Mouse (Mus musculus): ENCODE measurements at regions not wholly inside any gene's neighbourhood (a gene's known extent, or its start where the extent isn't known, plus 50 kb on each side); places are given as distances from the start of the nearest gene placed in this dataset.

DNA sequence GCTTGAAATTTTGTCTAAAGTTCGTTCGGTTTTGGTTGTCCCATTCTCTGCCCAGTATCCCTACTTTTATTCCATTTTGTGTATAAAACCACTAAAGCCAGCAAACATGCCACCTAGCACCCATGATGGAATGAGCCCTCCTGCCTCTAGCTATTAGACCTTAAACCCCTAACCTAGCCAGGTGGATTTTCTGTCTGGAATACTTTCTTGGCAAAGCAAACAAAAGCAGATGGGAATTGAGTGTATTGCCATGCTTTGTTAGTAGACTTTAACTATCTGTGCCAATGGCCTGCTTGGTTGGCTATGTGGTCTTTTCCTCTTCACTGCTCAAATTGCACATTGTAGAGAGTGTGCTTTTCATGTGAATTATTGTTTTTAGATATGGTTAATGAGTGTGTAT lies 197.7 kb downstream of the Cst10 start:
- WGBS (ENCODE audit: insufficient replicate concordance) = 47% methylated on average over 2 of the region's 2 CpGs
- H3K36me3 ChIP-seq (replicated peaks; ENCODE audit: control insufficient read depth, insufficient read depth, low read depth) = no peaks in the 10 kb centered on the region
- H3K4me1 ChIP-seq (replicated peaks; ENCODE audit: control insufficient read depth in 2 of 2, insufficient read depth in 2 of 2, low read length in 1 of 2) = no peaks in the 10 kb centered on the region
- TF ChIP-seq EP300 (IDR thresholded peaks at IDR 0.05; ENCODE audit: low read depth) (no peak), CTCF (IDR thresholded peaks at IDR 0.05; ENCODE audit: low read depth) (no peak)
- H3K4me3 ChIP-seq (ENCODE audit: insufficient read depth in 1 of 2, low read depth in 2 of 2, low read length in 2 of 2) = no peak overlapping the region
- no peak overlapping the region for H3K9ac ChIP-seq (replicated peaks)
- ATAC-seq (ENCODE audit: insufficient read depth) (no peak), DNase-seq (ENCODE audit: low read depth in 3 of 3, low spot score in 3 of 3) (no peak)
- H3K27ac ChIP-seq = no peak overlapping the region
- no peaks in the 10 kb centered on the region for H3K27me3 ChIP-seq (ENCODE audit: control insufficient read depth, insufficient read depth, low read length)
- no peaks in the 10 kb centered on the region for H3K9me3 ChIP-seq (ENCODE audit: control insufficient read depth, low read length)
- H3K4me2 ChIP-seq (ENCODE audit: low read depth) = no peak overlapping the region

DNA sequence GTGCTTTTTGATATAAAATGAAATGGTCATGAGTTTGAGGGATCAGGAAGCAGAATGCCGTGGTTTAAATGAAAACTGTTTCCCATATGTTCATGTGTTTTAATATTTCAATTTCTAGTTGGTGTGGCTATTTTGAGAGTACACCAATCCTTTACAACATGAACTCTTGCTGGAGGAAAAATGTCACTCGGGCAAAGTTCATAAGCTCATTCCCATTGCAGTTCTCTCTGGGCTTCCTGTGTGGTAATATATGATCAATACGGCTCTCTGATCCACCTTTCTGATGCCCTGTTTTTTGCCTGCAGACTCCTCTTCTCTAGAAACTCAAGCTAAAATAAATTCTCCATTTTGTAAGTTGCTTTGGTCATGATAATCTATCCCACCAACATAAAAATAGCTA lies 208.5 kb downstream of the Cst10 start:
- ATAC-seq (ENCODE audit: insufficient read depth) = no peak
- 63% methylated on average over 3 of the region's 3 CpGs for WGBS (ENCODE audit: insufficient replicate concordance)

DNA sequence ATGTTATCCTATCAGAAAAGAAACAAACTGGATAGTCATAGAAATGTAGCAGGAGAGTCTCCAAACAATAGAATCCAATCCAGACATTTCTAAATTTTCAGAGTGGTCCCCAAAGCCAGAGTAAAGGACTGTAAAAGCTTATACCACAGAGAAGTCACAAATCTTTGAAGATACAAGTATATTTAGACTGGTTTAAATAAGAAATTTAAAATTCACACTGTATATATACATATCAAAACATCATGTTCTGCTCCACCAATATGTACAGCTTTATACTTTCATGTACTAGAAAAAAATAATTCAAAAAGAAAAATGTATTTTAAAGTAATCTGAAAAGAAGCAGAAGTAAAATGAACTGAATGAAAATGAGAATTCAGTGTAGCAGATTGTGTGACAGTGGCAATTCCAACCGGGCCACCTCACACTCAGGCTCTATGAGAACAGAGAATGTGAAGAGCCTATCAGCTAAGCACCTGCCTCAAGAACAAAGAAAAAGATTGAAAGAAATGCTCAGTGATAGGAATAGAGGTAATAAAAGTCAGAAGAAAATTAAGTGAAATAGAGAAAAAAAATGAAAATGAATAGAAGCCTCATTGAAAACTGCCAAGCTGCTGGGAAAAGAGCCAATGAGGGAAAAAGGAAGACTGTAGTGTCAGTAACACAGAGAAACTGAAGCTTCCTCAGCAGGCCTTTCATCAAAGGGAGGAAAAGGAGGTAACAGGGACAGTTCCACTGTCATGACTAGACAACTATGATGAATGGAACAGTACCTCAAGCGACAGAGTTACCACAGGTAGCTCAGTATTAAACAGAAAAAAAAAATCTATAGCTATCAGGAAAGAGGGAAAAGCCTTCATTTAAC lies 209.5 kb downstream of the Cst10 start:
- ATAC-seq (ENCODE audit: insufficient read depth) (no peak), DNase-seq (ENCODE audit: low read depth in 3 of 3, low spot score in 3 of 3) (no peak)
- TF ChIP-seq EP300 (IDR thresholded peaks at IDR 0.05; ENCODE audit: low read depth) (no peak), CTCF (IDR thresholded peaks at IDR 0.05; ENCODE audit: low read depth) (no peak)
- no peak overlapping the region for H3K27ac ChIP-seq
- H3K9me3 ChIP-seq (ENCODE audit: control insufficient read depth, low read length) = no peaks in the 10 kb centered on the region
- no peak overlapping the region for H3K4me2 ChIP-seq (ENCODE audit: low read depth)
- H3K27me3 ChIP-seq (ENCODE audit: control insufficient read depth, insufficient read depth, low read length) = no peaks in the 10 kb centered on the region
- H3K4me1 ChIP-seq (replicated peaks; ENCODE audit: control insufficient read depth in 2 of 2, insufficient read depth in 2 of 2, low read length in 1 of 2) = no peaks in the 10 kb centered on the region
- WGBS (ENCODE audit: insufficient replicate concordance) = 52% methylated on average over 2 of the region's 2 CpGs
- H3K4me3 ChIP-seq (ENCODE audit: insufficient read depth in 1 of 2, low read depth in 2 of 2, low read length in 2 of 2) = no peak overlapping the region
- H3K9ac ChIP-seq (replicated peaks) = no peak overlapping the region
- H3K36me3 ChIP-seq (replicated peaks; ENCODE audit: control insufficient read depth, insufficient read depth, low read depth) = no peaks in the 10 kb centered on the region

More for the DNA sequence above, 208.5 kb downstream of the Cst10 start:
- Histone ChIP-seq H3K4me3 (ENCODE audit: insufficient read depth in 1 of 2, low read depth in 2 of 2, low read length in 2 of 2) (no peak overlapping the region), H3K4me2 (ENCODE audit: low read depth) (no peak overlapping the region), H3K27me3 (ENCODE audit: control insufficient read depth, insufficient read depth, low read length) (no peaks in the 10 kb centered on the region), H3K9me3 (ENCODE audit: control insufficient read depth, low read length) (no peaks in the 10 kb centered on the region), H3K4me1 (replicated peaks; ENCODE audit: control insufficient read depth in 2 of 2, insufficient read depth in 2 of 2, low read length in 1 of 2) (no peaks in the 10 kb centered on the region), H3K36me3 (replicated peaks; ENCODE audit: control insufficient read depth, insufficient read depth, low read depth) (no peaks in the 10 kb centered on the region), H3K27ac (no peak overlapping the region), H3K9ac (replicated peaks) (no peak overlapping the region)
- TF ChIP-seq CTCF (IDR thresholded peaks at IDR 0.05; ENCODE audit: low read depth) = no peak
- no peak for TF ChIP-seq EP300 (IDR thresholded peaks at IDR 0.05; ENCODE audit: low read depth)
- DNase-seq (ENCODE audit: low read depth in 3 of 3, low spot score in 3 of 3) = no peak

DNA sequence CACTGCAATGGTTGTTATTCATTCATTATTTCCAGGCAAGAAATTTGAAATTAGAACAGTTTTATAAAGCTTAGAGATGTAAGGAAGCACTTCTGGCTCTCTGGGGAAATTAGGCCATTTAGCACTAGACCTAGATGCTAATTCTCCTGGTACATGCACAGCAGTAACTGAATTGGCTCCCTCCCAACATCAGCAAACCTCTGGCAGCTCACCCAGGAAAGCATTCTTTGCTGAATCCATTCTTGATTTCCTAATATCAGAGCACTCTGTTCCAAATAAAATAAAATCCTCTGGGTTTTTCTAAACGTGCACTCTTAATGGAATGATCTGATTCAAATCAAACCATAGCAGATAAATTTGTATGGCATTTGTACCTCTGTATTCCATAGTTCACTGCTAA lies 203.4 kb upstream of the Syndig1 start:
- ATAC-seq (ENCODE audit: insufficient read depth) (no peak), DNase-seq (ENCODE audit: low read depth in 3 of 3, low spot score in 3 of 3) (no peak)
- 53% methylated on average over 1 of the region's 1 CpGs for WGBS (ENCODE audit: insufficient replicate concordance)
- Histone ChIP-seq H3K36me3 (replicated peaks; ENCODE audit: control insufficient read depth, insufficient read depth, low read depth) (no peaks in the 10 kb centered on the region), H3K9me3 (ENCODE audit: control insufficient read depth, low read length) (no peaks in the 10 kb centered on the region), H3K27ac (no peak overlapping the region), H3K4me3 (ENCODE audit: insufficient read depth in 1 of 2, low read depth in 2 of 2, low read length in 2 of 2) (no peak overlapping the region), H3K27me3 (ENCODE audit: control insufficient read depth, insufficient read depth, low read length) (no peaks in the 10 kb centered on the region), H3K4me1 (replicated peaks; ENCODE audit: control insufficient read depth in 2 of 2, insufficient read depth in 2 of 2, low read length in 1 of 2) (no peaks in the 10 kb centered on the region), H3K9ac (replicated peaks) (no peak overlapping the region), H3K4me2 (ENCODE audit: low read depth) (no peak overlapping the region)
- TF ChIP-seq CTCF (IDR thresholded peaks at IDR 0.05; ENCODE audit: low read depth) (no peak), EP300 (IDR thresholded peaks at IDR 0.05; ENCODE audit: low read depth) (no peak)

DNA sequence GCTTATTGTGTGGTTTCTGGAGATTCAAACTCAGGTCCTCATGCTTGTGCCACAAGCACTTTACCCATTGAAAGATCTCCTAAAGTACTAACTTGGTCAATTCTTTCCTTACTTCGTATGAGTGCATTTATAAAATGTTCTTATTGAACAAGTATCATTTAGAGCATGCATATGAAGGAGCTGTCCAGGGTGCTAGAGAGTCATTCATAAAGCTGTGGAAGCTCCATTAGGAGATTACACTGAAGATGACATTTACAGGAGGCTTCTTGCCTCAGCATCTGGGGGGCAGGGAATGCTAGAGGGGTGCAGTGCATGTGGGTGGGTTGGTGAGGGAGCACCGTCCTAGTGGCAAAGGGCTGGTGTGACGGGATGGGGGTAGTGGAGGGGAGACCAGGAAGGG lies 187.8 kb upstream of the Syndig1 start:
- Histone ChIP-seq H3K36me3 (replicated peaks; ENCODE audit: control insufficient read depth, insufficient read depth, low read depth) (no peaks in the 10 kb centered on the region), H3K27ac (no peak overlapping the region), H3K27me3 (ENCODE audit: control insufficient read depth, insufficient read depth, low read length) (no peaks in the 10 kb centered on the region), H3K4me2 (ENCODE audit: low read depth) (no peak overlapping the region), H3K4me3 (ENCODE audit: insufficient read depth in 1 of 2, low read depth in 2 of 2, low read length in 2 of 2) (no peak overlapping the region), H3K9me3 (ENCODE audit: control insufficient read depth, low read length) (no peaks in the 10 kb centered on the region), H3K4me1 (replicated peaks; ENCODE audit: control insufficient read depth in 2 of 2, insufficient read depth in 2 of 2, low read length in 1 of 2) (no peaks in the 10 kb centered on the region), H3K9ac (replicated peaks) (no peak overlapping the region)
- 75% methylated on average over 3 of the region's 3 CpGs for WGBS (ENCODE audit: insufficient replicate concordance)
- no peak for ATAC-seq (ENCODE audit: insufficient read depth)
- no peak for DNase-seq (ENCODE audit: low read depth in 3 of 3, low spot score in 3 of 3)
- TF ChIP-seq CTCF (IDR thresholded peaks at IDR 0.05; ENCODE audit: low read depth) = no peak
- TF ChIP-seq EP300 (IDR thresholded peaks at IDR 0.05; ENCODE audit: low read depth) = no peak
